Mouse (Mus musculus) adrenal gland, postnatal 10 days (tissue): Measurements from ENCODE around the gene Adprhl1. TPM values are rescaled to one million over a fixed set of nuclear protein-coding genes. Genes with fewer than 3 reads are reported as not detected.

ENCODE experiments used
- DNase-seq: peaks from one replicate; pipeline ENCODE4 v3.0.0; 2021; ENCODE audit warnings: mixed read lengths
- total RNA-seq, 2 experiments: library from RNA; stranded (reverse); gene quantifications; 2 replicates each; pipeline ENCODE4 v1.2.3; 2021

The Adprhl1 gene
- total RNA-seq, 2 experiments from 2014 or later: 2.2 to 9.3 TPM

- DNase-seq: no peak
Measured at GRCm38 (mm10) chr8:13229802-13230201, 24.2 kb downstream of the Adprhl1 start.

- no peak for DNase-seq
Measured at GRCm38 (mm10) chr8:13228923-13229610, 24.9 kb downstream of the Adprhl1 start.

- DNase-seq: no peak
Measured at GRCm38 (mm10) chr8:13227184-13227583, 26.8 kb downstream of the Adprhl1 start.

- DNase-seq: no peak
Measured at GRCm38 (mm10) chr8:13226288-13226687, 27.7 kb downstream of the Adprhl1 start.

GRCm38 (mm10) chr8:13224426-13224825, 29.5 kb downstream of the Adprhl1 start:
- no peak for DNase-seq

GRCm38 (mm10) chr8:13218441-13218840, 35.5 kb downstream of the Adprhl1 start:
- no peak for DNase-seq

GRCm38 (mm10) chr8:13217986-13218385, 36.0 kb downstream of the Adprhl1 start:
- no peak for DNase-seq

- no peak for DNase-seq
Measured at GRCm38 (mm10) chr8:13217093-13217492, 36.9 kb downstream of the Adprhl1 start.

- no peak for DNase-seq
Measured at GRCm38 (mm10) chr8:13216386-13216785, 37.6 kb downstream of the Adprhl1 start.

GRCm38 (mm10) chr8:13213479-13214268, 40.3 kb downstream of the Adprhl1 start:
- peak; percentile 93 for DNase-seq

GRCm38 (mm10) chr8:13209770-13210169, 44.2 kb downstream of the Adprhl1 start:
- DNase-seq: no peak

GRCm38 (mm10) chr8:13208627-13209355, 45.2 kb downstream of the Adprhl1 start:
- peak; percentile 68 for DNase-seq

- no peak for DNase-seq
Measured at GRCm38 (mm10) chr8:13206290-13206689, 47.7 kb downstream of the Adprhl1 start.

- no peak for DNase-seq
Measured at GRCm38 (mm10) chr8:13205311-13205710, 48.7 kb downstream of the Adprhl1 start.

- DNase-seq: no peak
Measured at GRCm38 (mm10) chr8:13204371-13205140, 49.4 kb downstream of the Adprhl1 start.

GRCm38 (mm10) chr8:13203472-13203871, 50.5 kb downstream of the Adprhl1 start:
- no peak for DNase-seq

- no peak for DNase-seq
Measured at GRCm38 (mm10) chr8:13202806-13203205, 51.2 kb downstream of the Adprhl1 start.

- peak; percentile 77 for DNase-seq
Measured at GRCm38 (mm10) chr8:13202041-13202440, 51.9 kb downstream of the Adprhl1 start.

GRCm38 (mm10) chr8:13201013-13201334, 53.0 kb downstream of the Adprhl1 start:
- no peak for DNase-seq

GRCm38 (mm10) chr8:13200301-13201012, 53.5 kb downstream of the Adprhl1 start, which contains the start of gene Grtp1:
TSS of gene Grtp1 (minus strand) at chr8:13200620.
- DNase-seq: peak; percentile 88

GRCm38 (mm10) chr8:13199385-13200061, 54.4 kb downstream of the Adprhl1 start:
- no peak for DNase-seq
